In genomic region chr8:13538821-13539220, GRCm38 (mm10) we compare ENCODE assay signal across 9 mouse cellular contexts. TPM values are rescaled to one million over a fixed set of nuclear protein-coding genes. Genes with fewer than 3 reads are reported as not detected.
A peak's percentile ranks its signal among the peaks of the same experiment; 100 is the strongest.
DNase-seq lines count a peak whose midpoint lies in the region; ATAC-seq and TF ChIP-seq lines count a peak whose summit lies in the region.
"Had no signal": no experiment of that assay in that cellular context is flagged by ENCODE, and none has a peak within 500 bp of the region (broad histone marks: within the 10 kb centered on the region; RNA-seq: fewer than 3 reads in every experiment).

No protein-coding gene starts in this region.

- H3K9me3 ChIP-seq in hindbrain, embryonic 16.5 days (ENCODE audit: control insufficient read depth, low read length), result no peaks in the 10 kb centered on the region
- no peaks in the 10 kb centered on the region for H3K9me3 ChIP-seq in hindbrain, embryonic 11.5 days (ENCODE audit: control insufficient read depth, low read length)
- no peaks in the 10 kb centered on the region for H3K9me3 ChIP-seq in liver, postnatal 0 days (ENCODE audit: low read length)

- TF ChIP-seq EP300 in liver, postnatal 0 days (IDR thresholded peaks at IDR 0.05; ENCODE audit: low read depth), result no peak

- WGBS in hindbrain, embryonic 16.5 days, result 44% methylated on average over 6 of the region's 6 CpGs
- 75% methylated on average over 6 of the region's 6 CpGs for WGBS in hindbrain, embryonic 11.5 days
- 71% methylated on average over 6 of the region's 6 CpGs for WGBS in liver, postnatal 0 days (ENCODE audit: insufficient replicate concordance)

- intact Hi-C loops in gastrocnemius, postnatal 14 days (cut with DNase I; ENCODE audit: low total_unique reads), result no loop called here

- H3K27me3 ChIP-seq in hindbrain, embryonic 16.5 days (replicated peaks; ENCODE audit: control insufficient read depth, insufficient read depth, low read length), result no peaks in the 10 kb centered on the region
- no peaks in the 10 kb centered on the region for H3K27me3 ChIP-seq in hindbrain, embryonic 11.5 days (ENCODE audit: control insufficient read depth, insufficient read depth, low read length)
- H3K27me3 ChIP-seq in liver, postnatal 0 days (ENCODE audit: insufficient read depth, low read length), result no peaks in the 10 kb centered on the region

- DNase-seq in hindbrain, embryonic 11.5 days (ENCODE audit: low spot score), result no peak
- DNase-seq in brain, adult 2 months (ENCODE audit: low read depth, low spot score), result peak; percentile 78
- peak; percentile 57 for DNase-seq in gastrocnemius, postnatal 14 days
- peak; percentile 48 to 71 for DNase-seq in layer of hippocampus, postnatal 10 days (ENCODE audit: low spot score in 2 of 2)
- peak; percentile 21 for DNase-seq in retina, embryonic 14.5 days (ENCODE audit: low spot score)
- no peak for DNase-seq in liver, postnatal 0 days
- DNase-seq in urinary bladder, adult 2 months (ENCODE audit: low spot score), result no peak

- no peak overlapping the region for H3K27ac ChIP-seq in hindbrain, embryonic 16.5 days (ENCODE audit: low read depth, low read length)
- no peak overlapping the region for H3K27ac ChIP-seq in hindbrain, embryonic 11.5 days (ENCODE audit: low read depth, low read length)
- no peak overlapping the region for H3K27ac ChIP-seq in liver, postnatal 0 days (ENCODE audit: low read depth)

- no peak for TF ChIP-seq CTCF in liver, postnatal 0 days (IDR thresholded peaks at IDR 0.05; ENCODE audit: low read depth)

- no peak overlapping the region for H3K4me3 ChIP-seq in hindbrain, embryonic 16.5 days (ENCODE audit: low read length)
- H3K4me3 ChIP-seq in hindbrain, embryonic 11.5 days (ENCODE audit: low read depth, low read length), result no peak overlapping the region
- H3K4me3 ChIP-seq in liver, postnatal 0 days (ENCODE audit: low read depth, low read length), result no peak overlapping the region

- no peak overlapping the region for H3K4me2 ChIP-seq in hindbrain, embryonic 16.5 days (ENCODE audit: low read length)
- no peak overlapping the region for H3K4me2 ChIP-seq in hindbrain, embryonic 11.5 days (replicated peaks; ENCODE audit: low read depth, low read length)
- no peak overlapping the region for H3K4me2 ChIP-seq in liver, postnatal 0 days (ENCODE audit: low read depth, low read length)

- peak; percentile 90 for ATAC-seq in hindbrain, embryonic 16.5 days
- no peak for ATAC-seq in hindbrain, embryonic 11.5 days (ENCODE audit: low FRiP score)
- ATAC-seq in liver, postnatal 0 days, result no peak

- no peaks in the 10 kb centered on the region for H3K4me1 ChIP-seq in hindbrain, embryonic 16.5 days (ENCODE audit: control insufficient read depth, insufficient read depth, low read depth, low read length)
- H3K4me1 ChIP-seq in hindbrain, embryonic 11.5 days (replicated peaks; ENCODE audit: control insufficient read depth, insufficient read depth, low read length), result no peaks in the 10 kb centered on the region
- H3K4me1 ChIP-seq in liver, postnatal 0 days (ENCODE audit: insufficient read depth), result no peaks in the 10 kb centered on the region

- H3K36me3 ChIP-seq in hindbrain, embryonic 16.5 days (ENCODE audit: control insufficient read depth, insufficient read depth, low read length), result no peaks in the 10 kb centered on the region
- H3K36me3 ChIP-seq in hindbrain, embryonic 11.5 days (ENCODE audit: control insufficient read depth, insufficient read depth, low read length), result no peaks in the 10 kb centered on the region
- H3K36me3 ChIP-seq in liver, postnatal 0 days (replicated peaks; ENCODE audit: insufficient read depth, low read length), result no peaks in the 10 kb centered on the region

- no peak overlapping the region for H3K9ac ChIP-seq in hindbrain, embryonic 16.5 days (ENCODE audit: low read depth, low read length)
- H3K9ac ChIP-seq in hindbrain, embryonic 11.5 days (ENCODE audit: low read depth, low read length), result no peak overlapping the region
- H3K9ac ChIP-seq in liver, postnatal 0 days (replicated peaks), result no peak overlapping the region

RNA-seq across cellular contexts. Expression of gene 1700029H14Rik, which starts 23.4 kb away (rescaled TPM):
- not detected in 2 replicates for polyA plus RNA-seq in hindbrain, embryonic 16.5 days (2015; fragmentation: Nextera tagmentation; extraction: Ambion mirVana)
- polyA plus RNA-seq in hindbrain, embryonic 11.5 days (2014; fragmentation: Nextera tagmentation; extraction: Ambion mirVana), result not detected in 2 replicates
- total RNA-seq in gastrocnemius, postnatal 14 days (2021), result not detected
- total RNA-seq in layer of hippocampus, postnatal 10 days (2021), result not detected
- polyA plus RNA-seq in liver, postnatal 0 days (2015; fragmentation: Nextera tagmentation; extraction: Ambion mirVana), result not detected in 2 replicates
- polyA plus RNA-seq in urinary bladder, adult 2 months (2012; rRNA removed), result 0.04 and 0.07 TPM in 2 replicates
- total RNA-seq: gastrocnemius, adult 8-10 months had no signal

RNA-seq across cellular contexts. Expression of gene Gas6, which starts 44.5 kb away (rescaled TPM):
- polyA plus RNA-seq in hindbrain, embryonic 16.5 days (2015; fragmentation: Nextera tagmentation; extraction: Ambion mirVana), result 65.1 and 67.4 TPM in 2 replicates
- 5.9 and 9.8 TPM in 2 replicates for polyA plus RNA-seq in hindbrain, embryonic 11.5 days (2014; fragmentation: Nextera tagmentation; extraction: Ambion mirVana)
- 10 to 100 TPM; 59.2 to 72.3 TPM for total RNA-seq in gastrocnemius, postnatal 14 days (2021)
- 100 to 1,000 TPM; 105 to 116 TPM for total RNA-seq in layer of hippocampus, postnatal 10 days (2021)
- 9.0 and 9.3 TPM in 2 replicates for polyA plus RNA-seq in liver, postnatal 0 days (2015; fragmentation: Nextera tagmentation; extraction: Ambion mirVana)
- 265 and 305 TPM in 2 replicates for polyA plus RNA-seq in urinary bladder, adult 2 months (2012; rRNA removed)

Comparison
In these comparisons a context has a peak if more than half of its experiments do, and no peak if none do; other contexts are left out.
1. DNase-seq: peak in brain, adult 2 months (single experiment), gastrocnemius, postnatal 14 days (single experiment), layer of hippocampus, postnatal 10 days (2 of 2) and retina, embryonic 14.5 days (single experiment); none in hindbrain, embryonic 11.5 days (single experiment), liver, postnatal 0 days (single experiment) and urinary bladder, adult 2 months (single experiment).